Mouse (Mus musculus) heart, postnatal 0 days (tissue): ENCODE data around the gene Cox5b.

Source experiments
- CTCF ChIP-seq: IDR thresholded peaks from 2 replicates; pipeline ENCODE4 v1.5.1; 2016; ENCODE audit warnings: antibody characterized with exemption, control low read depth, low read depth
- EP300 ChIP-seq: IDR thresholded peaks from 2 replicates; pipeline ENCODE4 v1.6.1; 2016; ENCODE audit warnings: antibody characterized with exemption, low read depth

- TF ChIP-seq CTCF (no peak), EP300 (no peak)
These were observed 45.0 kb upstream of the Cox5b start for GRCm38 (mm10) chr1:36646285-36646684.
